In genomic region chr12:52773847-52774246, GRCm38 (mm10) we compare ENCODE assay signal across 16 mouse cellular contexts.
DNase-seq lines count a peak whose midpoint lies in the region; ATAC-seq and TF ChIP-seq lines count a peak whose summit lies in the region.
"Had no signal": no experiment of that assay in that cellular context is flagged by ENCODE, and none has a peak within 500 bp of the region (broad histone marks: within the 10 kb centered on the region; RNA-seq: fewer than 3 reads in every experiment).

No protein-coding gene starts in this region.

- H3K36me3 ChIP-seq in hindbrain, embryonic 13.5 days = no peaks in the 10 kb centered on the region
- no peaks in the 10 kb centered on the region for H3K36me3 ChIP-seq in neural tube, embryonic 12.5 days
- H3K36me3 ChIP-seq in heart, embryonic 11.5 days (ENCODE audit: control insufficient read depth, insufficient read depth, low read length) = no peaks in the 10 kb centered on the region
- H3K36me3 ChIP-seq: embryonic facial prominence, embryonic 13.5 days; liver, embryonic 15.5 days had no signal

- no peak for ATAC-seq in hindbrain, embryonic 13.5 days (ENCODE audit: low FRiP score)
- ATAC-seq in neural tube, embryonic 12.5 days (ENCODE audit: low FRiP score, low read depth) = peak; percentile 59; the same call in 1 of the 2 replicates
- ATAC-seq in megakaryocyte, adult 5-6 weeks (ENCODE audit: poor library complexity, severe bottlenecking) = no peak
- no peak for ATAC-seq in heart, embryonic 11.5 days (replicated peaks; ENCODE audit: insufficient number of reproducible peaks, low FRiP score, low TSS enrichment)
- ATAC-seq: activated CD4-positive, CD25-positive, alpha-beta regulatory T cell, adult 4 months had no signal

- no peak for TF ChIP-seq POLR2A in cortical plate, adult 2 months (IDR thresholded peaks at IDR 0.05; ENCODE audit: extremely low read depth, insufficient read depth, low read length)

- no peak for TF ChIP-seq CTCF in cortical plate, adult 2 months (IDR thresholded peaks at IDR 0.05; ENCODE audit: extremely low read depth, insufficient read depth, low read length)

- H3K4me3 ChIP-seq in cortical plate, adult 2 months (ENCODE audit: insufficient read depth, low read length) = no peak overlapping the region
- H3K4me3 ChIP-seq in hindbrain, embryonic 13.5 days = no peak overlapping the region; the same call in 1 of the 2 replicates
- no peak overlapping the region for H3K4me3 ChIP-seq in neural tube, embryonic 12.5 days
- no peak overlapping the region for H3K4me3 ChIP-seq in heart, embryonic 11.5 days (ENCODE audit: low read depth, low read length)
- H3K4me3 ChIP-seq: embryonic facial prominence, embryonic 13.5 days; liver, embryonic 15.5 days; myocyte had no signal

- intact Hi-C loops in left cerebral cortex, postnatal 10 days (cut with DNase I) = no loop called here

- no peaks in the 10 kb centered on the region for H3K27me3 ChIP-seq in hindbrain, embryonic 13.5 days
- H3K27me3 ChIP-seq in neural tube, embryonic 12.5 days (replicated peaks) = no peaks in the 10 kb centered on the region
- no peaks in the 10 kb centered on the region for H3K27me3 ChIP-seq in heart, embryonic 11.5 days (ENCODE audit: control insufficient read depth, insufficient read depth, low read length)
- H3K27me3 ChIP-seq: embryonic facial prominence, embryonic 13.5 days; liver, embryonic 15.5 days had no signal

- peak overlapping the region; percentile 28 for H3K4me2 ChIP-seq in hindbrain, embryonic 13.5 days
- peak overlapping the region; percentile 17; the same call in 1 of the 2 replicates for H3K4me2 ChIP-seq in neural tube, embryonic 12.5 days (replicated peaks)
- no peak overlapping the region for H3K4me2 ChIP-seq in heart, embryonic 11.5 days
- H3K4me2 ChIP-seq: embryonic facial prominence, embryonic 13.5 days; liver, embryonic 15.5 days had no signal

- H3K27ac ChIP-seq in cortical plate, adult 2 months (ENCODE audit: insufficient read depth, low read length) = peak overlapping the region; percentile 58; the same call in 1 of the 2 replicates
- H3K27ac ChIP-seq in hindbrain, embryonic 13.5 days = peak overlapping the region; percentile 83
- no peak overlapping the region for H3K27ac ChIP-seq in neural tube, embryonic 12.5 days
- H3K27ac ChIP-seq in heart, embryonic 11.5 days (ENCODE audit: low read depth, low read length) = no peak overlapping the region
- H3K27ac ChIP-seq: liver, embryonic 15.5 days had no signal

- peaks cover 11% of the 10 kb centered on the region for H3K4me1 ChIP-seq in cortical plate, adult 2 months (ENCODE audit: control insufficient read depth, insufficient read depth, low read length)
- peaks cover 51% of the 10 kb centered on the region for H3K4me1 ChIP-seq in hindbrain, embryonic 13.5 days (replicated peaks)
- H3K4me1 ChIP-seq in neural tube, embryonic 12.5 days = peaks cover 52% of the 10 kb centered on the region
- H3K4me1 ChIP-seq in heart, embryonic 11.5 days (ENCODE audit: control insufficient read depth, insufficient read depth, low read length) = 0 out of 2 replicates have a peak, but pooled peaks cover 5% of the 10 kb centered on the region
- H3K4me1 ChIP-seq: liver, embryonic 15.5 days had no signal

- H3K9me3 ChIP-seq in hindbrain, embryonic 13.5 days = no peaks in the 10 kb centered on the region
- no peaks in the 10 kb centered on the region for H3K9me3 ChIP-seq in neural tube, embryonic 12.5 days
- H3K9me3 ChIP-seq in heart, embryonic 11.5 days (replicated peaks; ENCODE audit: control insufficient read depth, low read length) = no peaks in the 10 kb centered on the region
- H3K9me3 ChIP-seq: embryonic facial prominence, embryonic 13.5 days; liver, embryonic 15.5 days had no signal

- H3K9ac ChIP-seq in hindbrain, embryonic 13.5 days = peak overlapping the region; percentile 19; the same call in 1 of the 2 replicates
- no peak overlapping the region for H3K9ac ChIP-seq in neural tube, embryonic 12.5 days
- no peak overlapping the region for H3K9ac ChIP-seq in heart, embryonic 11.5 days (ENCODE audit: low read depth, low read length)
- H3K9ac ChIP-seq: embryonic facial prominence, embryonic 13.5 days; liver, embryonic 15.5 days had no signal

- peak; percentile 57 for DNase-seq in left cerebral cortex, adult 11 months (ENCODE audit: low spot score)
- DNase-seq in left cerebral cortex, postnatal 10 days (ENCODE audit: extremely low spot score in 1 of 2, low spot score in 2 of 2) = no peak
- no peak for DNase-seq in urinary bladder, adult 18-20 months (ENCODE audit: low spot score in 2 of 2)
- DNase-seq: cerebellum, adult 11-12 months; gastrocnemius, postnatal 25 days; spleen, adult 18-20 months; thymus, postnatal 36 days had no signal

- 29% methylated on average over 3 of the region's 3 CpGs for WGBS in hindbrain, embryonic 13.5 days
- WGBS in neural tube, embryonic 12.5 days = 32% methylated on average over 3 of the region's 3 CpGs
- 76% methylated on average over 3 of the region's 3 CpGs for WGBS in heart, embryonic 11.5 days (ENCODE audit: insufficient replicate concordance)

Comparison
In these comparisons a context has a peak if more than half of its experiments do, and no peak if none do; other contexts are left out.
1. H3K27ac ChIP-seq: peak in cortical plate, adult 2 months (single experiment) and hindbrain, embryonic 13.5 days (single experiment); none in neural tube, embryonic 12.5 days (single experiment) and heart, embryonic 11.5 days (single experiment).